Mouse (Mus musculus): ENCODE measurements around the gene Dnajc6. TPM values are rescaled to one million over a fixed set of nuclear protein-coding genes. Genes with fewer than 3 reads are reported as not detected.

Gene Dnajc6
- polyA plus RNA-seq, 1 experiment, result 0.07 TPM

GRCm38 (mm10) chr4:101664766-101665165 is 168.3 kb downstream of the Dnajc6 start:
- Histone ChIP-seq H3K36me3 (ENCODE audit: control insufficient read depth, insufficient read depth) (peaks cover 10% of the 10 kb centered on the region), H3K79me2 (ENCODE audit: control insufficient read depth, insufficient read depth) (no peaks in the 10 kb centered on the region), H3K4me3 (no peak overlapping the region), H3K4me2 (ENCODE audit: low read depth) (no peak overlapping the region), H3ac (ENCODE audit: control insufficient read depth, insufficient read length) (no peak overlapping the region), H3K27me3 (ENCODE audit: control insufficient read depth, insufficient read depth, insufficient read length) (no peaks in the 10 kb centered on the region)
- TF ChIP-seq MAX (IDR thresholded peaks at IDR 0.05; ENCODE audit: low read depth) (no peak), POLR2AphosphoS2 (IDR thresholded peaks at IDR 0.05; ENCODE audit: insufficient read length, low read depth) (no peak), POLR2A (IDR thresholded peaks at IDR 0.05; ENCODE audit: insufficient read length, low read depth) (no peak), SRF (IDR thresholded peaks at IDR 0.05; ENCODE audit: control insufficient read depth, insufficient read length, low read depth) (no peak), MYOG (IDR thresholded peaks at IDR 0.05; ENCODE audit: control insufficient read depth in 1 of 3, insufficient read depth in 1 of 3, insufficient read length in 2 of 3, low read depth in 2 of 3) (no peak), REST (IDR thresholded peaks at IDR 0.05; ENCODE audit: insufficient read depth, insufficient read length) (no peak), TCF12 (IDR thresholded peaks at IDR 0.05; ENCODE audit: insufficient read depth, poor library complexity, severe bottlenecking) (no peak), USF1 (IDR thresholded peaks at IDR 0.05; ENCODE audit: low read depth) (no peak), TCF3 (IDR thresholded peaks at IDR 0.05; ENCODE audit: insufficient read length, low read depth) (no peak)

- Histone ChIP-seq H3K36me3 (ENCODE audit: control insufficient read depth, insufficient read depth) (no peaks in the 10 kb centered on the region), H3K79me2 (ENCODE audit: control insufficient read depth, insufficient read depth) (no peaks in the 10 kb centered on the region), H3K4me2 (ENCODE audit: low read depth) (peak overlapping the region; percentile 28), H3K4me3 (no peak overlapping the region), H3ac (ENCODE audit: control insufficient read depth, insufficient read length) (no peak overlapping the region), H3K27me3 (ENCODE audit: control insufficient read depth, insufficient read depth, insufficient read length) (no peaks in the 10 kb centered on the region)
- no peak for TF ChIP-seq USF1 (IDR thresholded peaks at IDR 0.05; ENCODE audit: low read depth)
- TF ChIP-seq POLR2AphosphoS2 (IDR thresholded peaks at IDR 0.05; ENCODE audit: insufficient read length, low read depth), result no peak
Measured at GRCm38 (mm10) chr4:101669161-101669560, 172.7 kb downstream of the Dnajc6 start.

DNA sequence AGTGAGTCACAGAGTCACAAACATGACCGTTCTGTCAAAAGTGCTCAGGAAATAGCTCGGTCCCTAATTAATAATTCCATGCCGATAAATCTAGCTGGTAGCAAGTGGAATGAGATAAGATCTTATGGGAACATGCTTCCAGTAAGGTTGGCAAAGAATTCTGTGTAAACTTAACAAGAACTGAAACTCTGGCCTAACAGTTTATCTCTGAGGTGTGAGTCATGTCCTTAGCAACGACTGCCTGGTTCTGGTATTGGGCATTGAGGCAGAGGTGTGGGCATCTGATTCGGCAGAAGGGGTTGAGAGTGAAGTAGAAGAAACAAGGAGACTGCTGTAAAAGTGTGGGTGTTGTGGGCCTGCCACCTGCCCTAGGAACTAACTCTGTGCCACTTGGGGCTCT is 173.4 kb downstream of the Dnajc6 start:
- Histone ChIP-seq H3K4me2 (ENCODE audit: low read depth) (peak overlapping the region; percentile 28), H3K27me3 (ENCODE audit: control insufficient read depth, insufficient read depth, insufficient read length) (no peaks in the 10 kb centered on the region)
- no peak for TF ChIP-seq MAX (IDR thresholded peaks at IDR 0.05; ENCODE audit: low read depth)
- no peak for TF ChIP-seq MYOD1 (IDR thresholded peaks at IDR 0.05; ENCODE audit: control insufficient read depth in 1 of 3, insufficient read length in 2 of 3, low read depth in 2 of 3)
- TF ChIP-seq MYOG (IDR thresholded peaks at IDR 0.05; ENCODE audit: control insufficient read depth in 1 of 3, insufficient read depth in 1 of 3, insufficient read length in 2 of 3, low read depth in 2 of 3), result no peak
- TF ChIP-seq CEBPB (IDR thresholded peaks at IDR 0.05; ENCODE audit: insufficient read depth, poor library complexity, severe bottlenecking), result no peak
- no peak for TF ChIP-seq TCF12 (IDR thresholded peaks at IDR 0.05; ENCODE audit: insufficient read depth, poor library complexity, severe bottlenecking)
- TF ChIP-seq USF1 (IDR thresholded peaks at IDR 0.05; ENCODE audit: low read depth), result no peak
- no peak for TF ChIP-seq E2F4 (IDR thresholded peaks at IDR 0.05; ENCODE audit: insufficient read depth)
- no peak for TF ChIP-seq REST (IDR thresholded peaks at IDR 0.05; ENCODE audit: insufficient read depth, insufficient read length)
- no peak for TF ChIP-seq POLR2AphosphoS2 (IDR thresholded peaks at IDR 0.05; ENCODE audit: insufficient read length, low read depth)
- no peak for TF ChIP-seq SRF (IDR thresholded peaks at IDR 0.05; ENCODE audit: control insufficient read depth, insufficient read length, low read depth)
- TF ChIP-seq POLR2A (IDR thresholded peaks at IDR 0.05; ENCODE audit: insufficient read length, low read depth), result no peak
- no peak for TF ChIP-seq TCF3 (IDR thresholded peaks at IDR 0.05; ENCODE audit: insufficient read length, low read depth)

GRCm38 (mm10) chr4:101674790-101675189 is 178.3 kb downstream of the Dnajc6 start:
- Histone ChIP-seq H3K27me3 (ENCODE audit: control insufficient read depth, insufficient read depth, insufficient read length) (no peaks in the 10 kb centered on the region), H3K4me2 (ENCODE audit: low read depth) (no peak overlapping the region), H3ac (ENCODE audit: control insufficient read depth, insufficient read length) (no peak overlapping the region), H3K79me2 (ENCODE audit: control insufficient read depth, insufficient read depth) (no peaks in the 10 kb centered on the region), H3K36me3 (ENCODE audit: control insufficient read depth, insufficient read depth) (no peaks in the 10 kb centered on the region), H3K4me3 (no peak overlapping the region)
- TF ChIP-seq TCF3 (IDR thresholded peaks at IDR 0.05; ENCODE audit: insufficient read length, low read depth), result no peak
- TF ChIP-seq CEBPB (IDR thresholded peaks at IDR 0.05; ENCODE audit: insufficient read depth, poor library complexity, severe bottlenecking), result no peak
- TF ChIP-seq MYOD1 (IDR thresholded peaks at IDR 0.05; ENCODE audit: control insufficient read depth in 1 of 3, insufficient read length in 2 of 3, low read depth in 2 of 3), result no peak
- TF ChIP-seq MYOG (IDR thresholded peaks at IDR 0.05; ENCODE audit: control insufficient read depth in 1 of 3, insufficient read depth in 1 of 3, insufficient read length in 2 of 3, low read depth in 2 of 3), result no peak
- no peak for TF ChIP-seq REST (IDR thresholded peaks at IDR 0.05; ENCODE audit: insufficient read depth, insufficient read length)
- TF ChIP-seq POLR2A (IDR thresholded peaks at IDR 0.05; ENCODE audit: insufficient read length, low read depth), result no peak
- TF ChIP-seq USF1 (IDR thresholded peaks at IDR 0.05; ENCODE audit: low read depth), result no peak
- no peak for TF ChIP-seq POLR2AphosphoS2 (IDR thresholded peaks at IDR 0.05; ENCODE audit: insufficient read length, low read depth)
- TF ChIP-seq MAX (IDR thresholded peaks at IDR 0.05; ENCODE audit: low read depth), result no peak
- TF ChIP-seq SRF (IDR thresholded peaks at IDR 0.05; ENCODE audit: control insufficient read depth, insufficient read length, low read depth), result no peak
- TF ChIP-seq E2F4 (IDR thresholded peaks at IDR 0.05; ENCODE audit: insufficient read depth), result no peak
- TF ChIP-seq TCF12 (IDR thresholded peaks at IDR 0.05; ENCODE audit: insufficient read depth, poor library complexity, severe bottlenecking), result no peak

More for the DNA sequence above, 173.4 kb downstream of the Dnajc6 start:
- no peaks in the 10 kb centered on the region for H3K79me2 ChIP-seq (ENCODE audit: control insufficient read depth, insufficient read depth)
- H3ac ChIP-seq (ENCODE audit: control insufficient read depth, insufficient read length), result no peak overlapping the region
- H3K4me3 ChIP-seq, result no peak overlapping the region
- no peaks in the 10 kb centered on the region for H3K36me3 ChIP-seq (ENCODE audit: control insufficient read depth, insufficient read depth)

DNA sequence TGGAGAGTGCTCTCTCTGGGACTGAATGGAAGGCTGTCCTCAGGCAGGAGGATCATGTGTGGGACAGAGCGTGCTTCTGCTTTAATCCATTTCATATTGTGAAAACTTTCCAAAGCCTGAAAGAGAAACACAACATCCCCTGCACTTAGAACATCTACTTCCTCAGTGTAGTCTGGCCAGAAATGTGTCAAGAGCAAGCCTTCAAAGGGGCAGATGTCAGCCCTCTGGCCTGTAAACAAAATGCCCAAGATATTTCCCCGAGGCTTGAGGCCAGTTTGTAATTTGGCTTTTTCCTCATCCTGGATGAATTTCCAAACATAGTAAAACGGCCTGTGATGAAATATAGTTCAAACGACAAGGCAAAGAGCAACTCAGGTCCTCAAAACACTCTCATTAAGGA is 179.3 kb downstream of the Dnajc6 start:
- no peak overlapping the region for H3K4me3 ChIP-seq
- no peaks in the 10 kb centered on the region for H3K79me2 ChIP-seq (ENCODE audit: control insufficient read depth, insufficient read depth)
- no peak overlapping the region for H3K4me2 ChIP-seq (ENCODE audit: low read depth)
- no peak for TF ChIP-seq POLR2A (IDR thresholded peaks at IDR 0.05; ENCODE audit: insufficient read length, low read depth)
- no peaks in the 10 kb centered on the region for H3K27me3 ChIP-seq (ENCODE audit: control insufficient read depth, insufficient read depth, insufficient read length)
- H3ac ChIP-seq (ENCODE audit: control insufficient read depth, insufficient read length), result no peak overlapping the region
- H3K36me3 ChIP-seq (ENCODE audit: control insufficient read depth, insufficient read depth), result no peaks in the 10 kb centered on the region

Data from myocyte (in vitro differentiated cells).